Mouse (Mus musculus) lung, postnatal 0 days (tissue): ENCODE measurements around the gene Napepld.

Experiments
- CTCF ChIP-seq: IDR thresholded peaks from 2 replicates; pipeline ENCODE4 v1.5.1; 2016; ENCODE audit warnings: antibody characterized with exemption, mild to moderate bottlenecking
- EP300 ChIP-seq: IDR thresholded peaks from 2 replicates; pipeline ENCODE4 v1.6.1; 2016; ENCODE audit warnings: antibody characterized with exemption, mild to moderate bottlenecking, control low read depth

- TF ChIP-seq CTCF: no peak
- TF ChIP-seq EP300: no peak
Observed at GRCm38 (mm10) chr5:21729107-21729506, 27.9 kb upstream of the Napepld start.
